Comparison of ENCODE assay signal across 21 mouse cellular contexts in the genomic region with DNA sequence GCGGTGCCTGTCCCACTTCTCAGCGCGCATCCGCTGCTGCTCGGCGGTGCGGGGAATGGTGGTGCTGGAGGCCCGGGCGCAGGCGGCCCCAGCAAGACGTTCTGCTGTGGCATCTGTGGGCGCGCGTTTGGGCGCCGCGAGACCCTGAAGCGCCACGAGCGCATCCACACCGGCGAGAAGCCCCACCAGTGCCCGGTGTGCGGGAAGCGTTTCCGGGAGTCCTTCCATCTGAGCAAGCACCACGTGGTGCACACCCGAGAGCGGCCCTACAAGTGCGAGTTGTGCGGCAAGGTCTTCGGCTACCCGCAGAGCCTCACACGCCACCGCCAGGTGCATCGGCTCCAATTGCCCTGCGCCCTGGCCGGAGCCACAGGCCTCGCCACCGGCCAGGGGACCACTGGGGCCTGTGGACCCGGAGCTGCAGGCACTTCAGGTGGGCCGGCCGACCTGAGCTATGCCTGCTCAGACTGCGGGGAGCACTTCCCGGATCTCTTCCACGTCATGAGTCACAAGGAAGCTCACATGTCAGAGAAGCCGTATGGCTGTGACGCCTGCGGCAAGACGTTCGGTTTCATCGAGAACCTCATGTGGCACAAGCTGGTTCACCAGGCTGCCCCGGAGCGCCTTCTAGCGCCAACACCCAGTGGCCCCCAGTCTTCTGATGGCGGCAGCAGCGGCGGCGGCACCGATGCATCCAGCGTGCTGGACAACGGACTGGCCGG. TPM values are rescaled to one million over a fixed set of nuclear protein-coding genes. Genes with fewer than 3 reads are reported as not detected.
DNase-seq lines count a peak whose midpoint lies in the region; ATAC-seq lines count a peak whose summit lies in the region.
"Had no signal": no experiment of that assay in that cellular context is flagged by ENCODE, and none has a peak within 500 bp of the region (broad histone marks: within the 10 kb centered on the region; RNA-seq: fewer than 3 reads in every experiment).

No protein-coding gene starts in this region.

- peak; percentile 75 for DNase-seq in midbrain, embryonic 11.5 days (ENCODE audit: low spot score, missing footprints)
- peak; percentile 78 for DNase-seq in ZHBTc4 (ENCODE audit: low read depth, low spot score)
- DNase-seq in testis, postnatal 14 days (ENCODE audit: low spot score) = peak; percentile 22
- no peak for DNase-seq in gastrocnemius, postnatal 36 days
- DNase-seq: cerebellum, adult 9-10 months; embryo, embryonic 11 days; kidney, adult 9 months; liver, embryonic 13.5 days; lung, postnatal 4 days; right cerebral cortex, adult 18-20 months had no signal

- intact Hi-C loops in gastrocnemius, postnatal 36 days (cut with DNase I) = no loop called here

- no peaks in the 10 kb centered on the region for H3K4me1 ChIP-seq in heart, embryonic 13.5 days
- no peaks in the 10 kb centered on the region for H3K4me1 ChIP-seq in heart, embryonic 12.5 days (replicated peaks)
- no peaks in the 10 kb centered on the region for H3K4me1 ChIP-seq in midbrain, embryonic 11.5 days (ENCODE audit: control insufficient read depth, insufficient read depth, low read length)
- H3K4me1 ChIP-seq in midbrain, embryonic 13.5 days (replicated peaks) = no peaks in the 10 kb centered on the region
- H3K4me1 ChIP-seq: hindbrain, embryonic 15.5 days had no signal

- H3K9ac ChIP-seq in heart, embryonic 13.5 days = no peak overlapping the region
- no peak overlapping the region for H3K9ac ChIP-seq in heart, embryonic 12.5 days
- no peak overlapping the region for H3K9ac ChIP-seq in midbrain, embryonic 11.5 days (ENCODE audit: low read length)
- H3K9ac ChIP-seq in midbrain, embryonic 13.5 days (replicated peaks) = no peak overlapping the region
- H3K9ac ChIP-seq: hindbrain, embryonic 15.5 days; liver, embryonic 13.5 days had no signal

- peaks cover 98% of the 10 kb centered on the region for H3K36me3 ChIP-seq in heart, embryonic 13.5 days
- peaks cover 98% of the 10 kb centered on the region for H3K36me3 ChIP-seq in heart, embryonic 12.5 days
- peaks cover 64% of the 10 kb centered on the region for H3K36me3 ChIP-seq in midbrain, embryonic 11.5 days (ENCODE audit: control insufficient read depth, insufficient read depth, low read length)
- peaks cover 85% of the 10 kb centered on the region for H3K36me3 ChIP-seq in midbrain, embryonic 13.5 days

- ATAC-seq in heart, embryonic 13.5 days (ENCODE audit: extremely low read depth, insufficient number of reproducible peaks, low FRiP score, low TSS enrichment) = 0 out of 2 replicates have a peak, but pooled peaks have one; percentile 20
- ATAC-seq in heart, embryonic 12.5 days (ENCODE audit: insufficient number of reproducible peaks, low FRiP score) = no peak
- ATAC-seq in midbrain, embryonic 11.5 days (ENCODE audit: low FRiP score) = 0 out of 2 replicates have a peak, but pooled peaks have one; percentile 12
- no peak for ATAC-seq in midbrain, embryonic 13.5 days
- ATAC-seq: Patski had no signal

- 0 out of 2 replicates have a peak overlapping the region, but pooled peaks have one; percentile 1 for H3K4me3 ChIP-seq in heart, embryonic 13.5 days
- H3K4me3 ChIP-seq in heart, embryonic 12.5 days = no peak overlapping the region
- no peak overlapping the region for H3K4me3 ChIP-seq in midbrain, embryonic 11.5 days (ENCODE audit: low read depth, low read length)
- no peak overlapping the region; the same call in 1 of the 2 replicates for H3K4me3 ChIP-seq in midbrain, embryonic 13.5 days (replicated peaks)
- H3K4me3 ChIP-seq: hindbrain, embryonic 15.5 days; left cerebral cortex, adult 2 months; liver, embryonic 13.5 days had no signal

- 81% methylated on average over 63 of the region's 63 CpGs for WGBS in heart, embryonic 13.5 days
- WGBS in heart, embryonic 12.5 days = 81% methylated on average over 63 of the region's 63 CpGs
- 82% methylated on average over 63 of the region's 63 CpGs for WGBS in midbrain, embryonic 11.5 days
- WGBS in midbrain, embryonic 13.5 days = 87% methylated on average over 63 of the region's 63 CpGs

- H3K4me2 ChIP-seq in heart, embryonic 13.5 days = no peak overlapping the region
- no peak overlapping the region for H3K4me2 ChIP-seq in heart, embryonic 12.5 days
- no peak overlapping the region for H3K4me2 ChIP-seq in midbrain, embryonic 11.5 days
- no peak overlapping the region for H3K4me2 ChIP-seq in midbrain, embryonic 13.5 days (replicated peaks)
- H3K4me2 ChIP-seq: heart, embryonic 11.5 days; hindbrain, embryonic 15.5 days; liver, embryonic 13.5 days had no signal

- no peaks in the 10 kb centered on the region for H3K27me3 ChIP-seq in heart, embryonic 13.5 days (replicated peaks)
- no peaks in the 10 kb centered on the region for H3K27me3 ChIP-seq in heart, embryonic 12.5 days (replicated peaks)
- no peaks in the 10 kb centered on the region for H3K27me3 ChIP-seq in midbrain, embryonic 11.5 days (ENCODE audit: control insufficient read depth, insufficient read depth, low read length)
- no peaks in the 10 kb centered on the region for H3K27me3 ChIP-seq in midbrain, embryonic 13.5 days
- H3K27me3 ChIP-seq: hindbrain, embryonic 15.5 days; liver, embryonic 13.5 days; Patski had no signal

- H3K27ac ChIP-seq in heart, embryonic 13.5 days (replicated peaks) = no peak overlapping the region
- no peak overlapping the region for H3K27ac ChIP-seq in heart, embryonic 12.5 days (ENCODE audit: poor library complexity, severe bottlenecking)
- no peak overlapping the region for H3K27ac ChIP-seq in midbrain, embryonic 11.5 days (ENCODE audit: low read depth, low read length)
- no peak overlapping the region for H3K27ac ChIP-seq in midbrain, embryonic 13.5 days
- H3K27ac ChIP-seq: hindbrain, embryonic 15.5 days; left cerebral cortex, adult 2 months; liver, embryonic 13.5 days; stomach, postnatal 0 days had no signal

- H3K9me3 ChIP-seq in heart, embryonic 13.5 days = peaks cover 40% of the 10 kb centered on the region
- H3K9me3 ChIP-seq in heart, embryonic 12.5 days (replicated peaks) = peaks cover 54% of the 10 kb centered on the region
- H3K9me3 ChIP-seq in midbrain, embryonic 11.5 days (ENCODE audit: control insufficient read depth, low read length) = peaks cover 28% of the 10 kb centered on the region
- H3K9me3 ChIP-seq in midbrain, embryonic 13.5 days = peaks cover 27% of the 10 kb centered on the region

RNA-seq across cellular contexts. Expression of a gene that starts 3.2 kb away (rescaled TPM):
- polyA plus RNA-seq in heart, embryonic 13.5 days (2015; fragmentation: Nextera tagmentation; extraction: Ambion mirVana) = not detected in 2 replicates
- polyA plus RNA-seq in heart, embryonic 12.5 days (2016; fragmentation: Nextera tagmentation; extraction: Ambion mirVana) = not detected in 2 replicates
- polyA plus RNA-seq in midbrain, embryonic 11.5 days (2014; fragmentation: Nextera tagmentation; extraction: Ambion mirVana) = 0.33 TPM in 1 of 2 replicates, not detected in the other
- polyA plus RNA-seq in midbrain, embryonic 13.5 days (2015; fragmentation: Nextera tagmentation; extraction: Ambion mirVana) = not detected in 2 replicates
- total RNA-seq in gastrocnemius, postnatal 36 days (2021) = under 1 TPM in 1 of 2 experiments, not detected in 1; 0.42 TPM
- total RNA-seq: adrenal gland, adult 18-20 months; gastrocnemius, adult 18-20 months; left cerebral cortex, adult 2 months had no signal
- polyA plus RNA-seq: heart, embryonic 11.5 days; hindbrain, embryonic 15.5 days; Patski; spleen, adult 2 months; stomach, postnatal 0 days had no signal

RNA-seq across cellular contexts. Expression of a gene that starts 7.5 kb away (rescaled TPM):
- polyA plus RNA-seq in heart, embryonic 13.5 days (2015; fragmentation: Nextera tagmentation; extraction: Ambion mirVana) = 5.4 and 5.7 TPM in 2 replicates
- polyA plus RNA-seq in heart, embryonic 12.5 days (2016; fragmentation: Nextera tagmentation; extraction: Ambion mirVana) = 3.6 and 4.9 TPM in 2 replicates
- polyA plus RNA-seq in midbrain, embryonic 11.5 days (2014; fragmentation: Nextera tagmentation; extraction: Ambion mirVana) = 3.3 and 3.6 TPM in 2 replicates
- polyA plus RNA-seq in midbrain, embryonic 13.5 days (2015; fragmentation: Nextera tagmentation; extraction: Ambion mirVana) = 10.5 and 11.2 TPM in 2 replicates
- 1 to 10 TPM; 2.2 to 3.9 TPM for total RNA-seq in gastrocnemius, postnatal 36 days (2021)

RNA-seq across cellular contexts. Expression of a gene that starts 10.4 kb away (rescaled TPM):
- 2.1 and 4.2 TPM in 2 replicates for polyA plus RNA-seq in heart, embryonic 13.5 days (2015; fragmentation: Nextera tagmentation; extraction: Ambion mirVana)
- polyA plus RNA-seq in heart, embryonic 12.5 days (2016; fragmentation: Nextera tagmentation; extraction: Ambion mirVana) = 1.5 and 1.7 TPM in 2 replicates
- polyA plus RNA-seq in midbrain, embryonic 11.5 days (2014; fragmentation: Nextera tagmentation; extraction: Ambion mirVana) = 4.0 and 5.0 TPM in 2 replicates
- 25.8 and 30.1 TPM in 2 replicates for polyA plus RNA-seq in midbrain, embryonic 13.5 days (2015; fragmentation: Nextera tagmentation; extraction: Ambion mirVana)
- total RNA-seq in gastrocnemius, postnatal 36 days (2021) = under 1 TPM in 1 of 2 experiments, not detected in 1; 0.20 TPM
- total RNA-seq: gastrocnemius, adult 18-20 months had no signal

RNA-seq across cellular contexts. Expression of a gene that starts 10.5 kb away (rescaled TPM):
- polyA plus RNA-seq in heart, embryonic 13.5 days (2015; fragmentation: Nextera tagmentation; extraction: Ambion mirVana) = 3.8 and 4.4 TPM in 2 replicates
- 5.1 and 5.4 TPM in 2 replicates for polyA plus RNA-seq in heart, embryonic 12.5 days (2016; fragmentation: Nextera tagmentation; extraction: Ambion mirVana)
- 4.8 and 5.1 TPM in 2 replicates for polyA plus RNA-seq in midbrain, embryonic 11.5 days (2014; fragmentation: Nextera tagmentation; extraction: Ambion mirVana)
- 5.7 and 7.9 TPM in 2 replicates for polyA plus RNA-seq in midbrain, embryonic 13.5 days (2015; fragmentation: Nextera tagmentation; extraction: Ambion mirVana)
- total RNA-seq in gastrocnemius, postnatal 36 days (2021) = 10 to 100 TPM; 11.0 to 13.0 TPM

RNA-seq across cellular contexts. Expression of a gene that starts 15.4 kb away (rescaled TPM):
- polyA plus RNA-seq in heart, embryonic 13.5 days (2015; fragmentation: Nextera tagmentation; extraction: Ambion mirVana) = not detected in 2 replicates
- not detected in 2 replicates for polyA plus RNA-seq in heart, embryonic 12.5 days (2016; fragmentation: Nextera tagmentation; extraction: Ambion mirVana)
- 0.34 TPM in 1 of 2 replicates, not detected in the other for polyA plus RNA-seq in midbrain, embryonic 11.5 days (2014; fragmentation: Nextera tagmentation; extraction: Ambion mirVana)
- 0.89 and 1.3 TPM in 2 replicates for polyA plus RNA-seq in midbrain, embryonic 13.5 days (2015; fragmentation: Nextera tagmentation; extraction: Ambion mirVana)
- total RNA-seq in gastrocnemius, postnatal 36 days (2021) = not detected
- total RNA-seq: adrenal gland, adult 18-20 months; gastrocnemius, adult 18-20 months; left cerebral cortex, adult 2 months had no signal
- polyA plus RNA-seq: hindbrain, embryonic 15.5 days; spleen, adult 2 months had no signal

Comparison
In these comparisons a context has a peak if more than half of its experiments do, and no peak if none do; other contexts are left out.
1. ATAC-seq: peak in heart, embryonic 13.5 days (single experiment) and midbrain, embryonic 11.5 days (single experiment); none in heart, embryonic 12.5 days (single experiment) and midbrain, embryonic 13.5 days (single experiment).
2. DNase-seq: peak in midbrain, embryonic 11.5 days (single experiment), ZHBTc4 (single experiment) and testis, postnatal 14 days (single experiment); none in gastrocnemius, postnatal 36 days (0 of 2).